Mouse (Mus musculus): ENCODE data around the gene Nudt14. TPM values are rescaled to one million over a fixed set of nuclear protein-coding genes. Genes with fewer than 3 reads are reported as not detected.

Gene Nudt14
- polyA plus RNA-seq, 1 experiment from 2014 or later, result 88.1 TPM

DNA sequence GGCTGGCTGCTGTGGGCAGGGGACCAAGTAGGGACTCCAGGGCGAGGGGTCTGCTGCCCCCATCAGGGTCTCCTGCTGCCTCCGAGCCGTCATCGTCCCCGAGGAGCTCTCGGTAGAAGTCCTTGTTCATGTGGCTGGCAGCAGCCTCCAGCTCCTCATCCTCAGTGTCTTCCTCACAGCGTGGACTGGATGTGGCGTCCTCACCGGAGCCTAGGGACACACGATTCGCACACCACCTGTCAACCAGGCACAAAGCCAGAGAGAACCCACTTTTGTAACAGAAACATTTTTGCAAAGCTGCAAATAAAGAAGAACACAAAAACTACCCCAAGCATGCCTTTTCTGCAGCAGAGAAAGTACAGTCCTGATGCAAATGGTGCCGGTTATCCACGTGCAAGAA is 23.9 kb upstream of the Nudt14 start:
- H3K9ac ChIP-seq, result no peak overlapping the region

DNA sequence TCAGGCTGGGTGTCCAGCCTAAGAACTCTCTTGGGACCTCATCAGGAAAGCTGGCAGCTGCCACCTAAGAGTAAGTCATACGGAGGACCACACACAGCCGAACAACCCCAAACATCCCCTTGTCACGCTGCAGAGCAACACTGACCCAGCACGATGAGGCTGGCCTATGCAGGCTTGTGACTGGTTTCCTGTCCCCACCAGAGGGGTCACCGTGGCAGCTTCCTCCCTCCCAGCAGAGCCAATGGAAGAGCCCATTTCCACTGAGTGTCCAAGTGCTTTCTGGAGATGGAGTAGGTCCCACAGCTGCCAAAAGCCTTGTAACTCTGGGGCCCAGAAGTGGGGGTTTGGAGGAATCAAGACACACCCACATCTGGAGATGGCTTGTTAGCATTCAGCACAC is 19.9 kb upstream of the Nudt14 start:
- 79% methylated on average over 5 of the region's 5 CpGs for WGBS
- Histone ChIP-seq H3K4me2 (no peak overlapping the region), H3K4me3 (replicated peaks) (no peak overlapping the region), H3K9ac (no peak overlapping the region), H3K27me3 (replicated peaks) (no peaks in the 10 kb centered on the region), H3K27ac (0 out of 2 replicates have a peak overlapping the region, but pooled peaks have one; percentile 14), H3K9me3 (no peaks in the 10 kb centered on the region), H3K36me3 (peaks cover 57% of the 10 kb centered on the region), H3K4me1 (no peaks in the 10 kb centered on the region; the same call in 1 of the 2 replicates)
- no peak for ATAC-seq (ENCODE audit: insufficient read depth, low FRiP score, low read depth)

More for the DNA sequence above, 23.9 kb upstream of the Nudt14 start:
- no peak overlapping the region for H3K4me3 ChIP-seq (replicated peaks)
- no peaks in the 10 kb centered on the region for H3K27me3 ChIP-seq (replicated peaks)
- no peak for ATAC-seq (ENCODE audit: insufficient read depth, low FRiP score, low read depth)
- H3K27ac ChIP-seq, result no peak overlapping the region
- H3K36me3 ChIP-seq, result peaks cover 81% of the 10 kb centered on the region
- H3K9me3 ChIP-seq, result no peaks in the 10 kb centered on the region
- 92% methylated on average over 13 of the region's 13 CpGs for WGBS
- H3K4me2 ChIP-seq, result no peak overlapping the region
- H3K4me1 ChIP-seq, result no peaks in the 10 kb centered on the region

DNA sequence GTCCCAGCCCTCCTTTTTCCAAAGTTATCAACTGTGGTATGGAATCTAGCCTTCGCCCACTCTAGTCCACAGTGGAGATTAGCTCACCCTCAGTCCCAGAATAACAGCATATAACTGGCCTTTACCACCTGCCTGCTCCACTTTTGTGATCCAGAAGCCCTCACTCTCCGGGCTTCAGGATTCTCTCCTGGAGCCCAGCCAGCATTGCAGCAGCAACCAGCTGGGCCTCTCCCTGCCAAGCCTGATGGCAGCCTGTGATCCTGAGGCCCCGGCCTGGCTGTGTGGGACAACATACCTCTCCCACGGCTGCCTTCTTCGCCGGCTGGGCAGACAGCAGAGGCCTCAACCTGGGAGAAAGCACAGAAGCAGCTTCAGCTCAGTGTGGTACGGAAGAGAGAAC is 19.5 kb upstream of the Nudt14 start:
- ATAC-seq (ENCODE audit: insufficient read depth, low FRiP score, low read depth), result no peak
- H3K27ac ChIP-seq, result 0 out of 2 replicates have a peak overlapping the region, but pooled peaks have one; percentile 14
- H3K4me3 ChIP-seq (replicated peaks), result no peak overlapping the region
- H3K4me2 ChIP-seq, result no peak overlapping the region
- WGBS, result 78% methylated on average over 7 of the region's 7 CpGs
- H3K27me3 ChIP-seq (replicated peaks), result no peaks in the 10 kb centered on the region
- peaks cover 57% of the 10 kb centered on the region for H3K36me3 ChIP-seq
- no peaks in the 10 kb centered on the region; the same call in 1 of the 2 replicates for H3K4me1 ChIP-seq
- H3K9me3 ChIP-seq, result no peaks in the 10 kb centered on the region
- H3K9ac ChIP-seq, result no peak overlapping the region

DNA sequence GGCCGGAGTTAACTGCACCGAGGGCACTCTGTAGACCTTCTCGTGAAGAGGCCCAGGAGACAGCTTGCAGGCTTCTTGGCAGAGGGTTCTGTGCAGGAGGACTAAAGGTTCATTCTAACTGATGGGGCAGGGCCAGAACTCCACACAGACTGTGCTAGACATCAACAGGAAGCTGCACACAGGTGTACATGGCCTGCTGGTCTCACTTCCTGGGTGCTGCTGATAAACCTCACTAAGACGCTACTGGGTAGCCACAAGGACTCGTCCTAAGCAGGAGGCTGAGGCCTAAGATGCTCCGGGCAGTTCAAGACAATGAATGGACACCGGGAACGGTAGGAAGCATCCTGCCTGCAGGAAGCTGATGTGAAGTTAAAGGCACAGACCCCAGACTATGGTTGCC is 17.5 kb upstream of the Nudt14 start:
- Histone ChIP-seq H3K9me3 (no peaks in the 10 kb centered on the region), H3K27me3 (replicated peaks) (no peaks in the 10 kb centered on the region), H3K4me3 (replicated peaks) (no peak overlapping the region), H3K27ac (no peak overlapping the region), H3K9ac (no peak overlapping the region), H3K36me3 (peaks cover 40% of the 10 kb centered on the region), H3K4me1 (no peaks in the 10 kb centered on the region; the same call in 1 of the 2 replicates), H3K4me2 (no peak overlapping the region)
- whole genome bisulfite sequencing, result 77% methylated on average over 8 of the region's 8 CpGs
- no peak for ATAC-seq (ENCODE audit: insufficient read depth, low FRiP score, low read depth)

- no peak overlapping the region for H3K4me3 ChIP-seq (replicated peaks)
- H3K4me2 ChIP-seq, result no peak overlapping the region
- no peaks in the 10 kb centered on the region for H3K9me3 ChIP-seq
- ATAC-seq (ENCODE audit: insufficient read depth, low FRiP score, low read depth), result no peak
- 31% methylated on average over 4 of the region's 4 CpGs for WGBS
- no peaks in the 10 kb centered on the region; the same call in 1 of the 2 replicates for H3K4me1 ChIP-seq
- no peaks in the 10 kb centered on the region for H3K27me3 ChIP-seq (replicated peaks)
- peaks cover 31% of the 10 kb centered on the region for H3K36me3 ChIP-seq
- H3K27ac ChIP-seq, result no peak overlapping the region
- no peak overlapping the region for H3K9ac ChIP-seq
Measured at GRCm38 (mm10) chr12:112958303-112958702, 16.4 kb upstream of the Nudt14 start.

- peaks cover 10% of the 10 kb centered on the region; the same call in 1 of the 2 replicates for H3K36me3 ChIP-seq
- H3K4me1 ChIP-seq, result peaks cover 8% of the 10 kb centered on the region
- H3K4me2 ChIP-seq, result no peak overlapping the region
- H3K9ac ChIP-seq, result no peak overlapping the region
- no peak overlapping the region for H3K4me3 ChIP-seq (replicated peaks)
- WGBS, result 40% methylated on average over 4 of the region's 4 CpGs
- peak; percentile 44; the same call in 1 of the 2 replicates for ATAC-seq (ENCODE audit: insufficient read depth, low FRiP score, low read depth)
- H3K27ac ChIP-seq, result no peak overlapping the region
- H3K27me3 ChIP-seq (replicated peaks), result no peaks in the 10 kb centered on the region
- no peaks in the 10 kb centered on the region for H3K9me3 ChIP-seq
Measured at GRCm38 (mm10) chr12:112955800-112956199, 13.9 kb upstream of the Nudt14 start.

DNA sequence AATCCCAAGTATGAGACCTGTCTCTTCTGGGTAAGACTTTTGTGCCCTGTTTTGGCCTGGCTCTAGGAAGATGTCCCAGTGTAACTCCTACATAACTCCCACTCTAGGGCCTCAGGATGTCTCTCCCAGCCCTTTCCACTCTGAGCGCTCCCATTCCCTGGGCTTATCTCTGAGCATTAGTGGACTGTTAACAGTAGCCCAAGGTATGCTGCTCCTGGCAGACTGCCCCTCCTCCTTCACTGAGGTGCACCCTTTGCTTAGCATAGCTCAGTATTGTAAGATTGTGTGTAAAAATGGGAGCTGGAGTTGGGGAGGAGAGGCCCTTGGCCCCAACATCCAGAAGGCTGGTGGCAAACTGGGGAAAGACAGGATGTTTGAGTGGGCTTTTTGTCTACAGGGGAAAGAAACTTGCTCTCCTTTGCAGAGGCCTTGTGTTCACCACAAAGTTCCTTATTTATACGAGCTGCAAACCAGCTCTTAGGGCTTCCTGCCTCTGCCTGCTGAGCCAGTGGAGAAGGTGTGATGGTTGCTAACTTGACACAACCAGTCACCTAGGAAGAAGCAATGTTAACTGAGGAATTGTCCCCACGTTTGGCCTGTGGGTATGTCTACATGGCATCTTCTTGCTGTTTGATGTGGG is 11.1 kb upstream of the Nudt14 start:
- Histone ChIP-seq H3K4me3 (replicated peaks) (no peak overlapping the region), H3K36me3 (no peaks in the 10 kb centered on the region), H3K9me3 (no peaks in the 10 kb centered on the region), H3K27ac (no peak overlapping the region), H3K9ac (no peak overlapping the region), H3K4me1 (peaks cover 17% of the 10 kb centered on the region; the same call in 1 of the 2 replicates), H3K27me3 (replicated peaks) (no peaks in the 10 kb centered on the region), H3K4me2 (no peak overlapping the region)
- WGBS, result 63% methylated on average over 3 of the region's 3 CpGs
- no peak for ATAC-seq (ENCODE audit: insufficient read depth, low FRiP score, low read depth)

DNA sequence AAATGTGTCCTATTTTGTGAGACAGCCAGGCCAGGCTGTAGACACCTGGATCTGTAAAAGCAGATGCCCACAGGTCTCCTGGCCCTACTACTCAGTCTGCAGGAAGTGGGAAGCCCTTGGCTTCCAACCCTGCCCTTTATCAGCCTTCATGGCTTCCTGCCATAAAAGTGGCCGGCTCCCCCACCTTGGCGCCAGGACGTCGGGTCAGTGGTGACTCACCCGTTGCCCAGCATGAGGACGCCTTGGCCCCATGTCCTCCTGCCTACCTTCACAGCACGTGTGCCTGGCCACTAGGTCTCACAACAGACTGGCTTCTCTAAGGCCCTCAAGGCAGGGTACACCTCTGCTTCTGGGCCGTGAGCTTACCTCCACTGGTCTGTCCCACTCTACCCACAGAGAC is 10.5 kb upstream of the Nudt14 start:
- no peak overlapping the region for H3K27ac ChIP-seq

DNA sequence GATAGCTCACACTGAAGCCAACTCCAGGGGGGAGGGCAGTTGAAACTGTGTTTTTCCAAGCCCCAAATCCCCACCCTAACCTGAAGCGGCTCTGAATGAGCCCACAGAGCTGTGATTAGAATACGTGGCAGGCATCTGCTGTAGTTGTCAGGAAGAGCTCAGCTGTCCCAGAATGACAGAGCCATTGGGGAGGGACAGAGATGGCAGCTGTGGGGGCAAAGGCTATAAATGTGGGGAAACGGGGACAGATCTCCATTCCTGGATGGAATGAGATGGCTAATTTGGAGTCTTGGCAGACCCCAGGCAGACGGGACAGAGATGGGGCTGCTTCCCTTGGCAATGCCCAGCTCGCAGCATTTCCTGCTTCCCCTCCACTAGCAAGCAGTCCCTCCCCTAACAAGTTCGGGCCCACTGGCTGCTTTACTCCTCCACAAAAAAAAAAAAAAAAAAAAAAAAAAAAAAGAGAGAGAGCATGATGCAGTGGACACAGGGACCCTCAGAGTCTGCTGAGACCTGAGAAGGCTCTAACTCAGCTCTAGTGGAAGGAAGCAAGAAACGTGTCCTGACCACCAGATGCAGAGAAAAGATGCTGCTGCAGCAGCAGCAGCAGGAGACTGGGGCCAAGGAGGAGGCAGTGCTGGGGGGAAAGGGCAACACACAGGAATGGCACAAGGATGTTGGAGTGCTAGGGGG is 9.4 kb upstream of the Nudt14 start:
- Histone ChIP-seq H3K9ac (no peak overlapping the region), H3K4me1 (peaks cover 17% of the 10 kb centered on the region; the same call in 1 of the 2 replicates), H3K27me3 (replicated peaks) (no peaks in the 10 kb centered on the region), H3K4me2 (peak overlapping the region; percentile 88; the same call in 1 of the 2 replicates), H3K9me3 (no peaks in the 10 kb centered on the region), H3K4me3 (replicated peaks) (peak overlapping the region; percentile 58; the same call in 1 of the 2 replicates), H3K27ac (peak overlapping the region; percentile 78; the same call in 1 of the 2 replicates), H3K36me3 (no peaks in the 10 kb centered on the region)
- 26% methylated on average over 7 of the region's 7 CpGs for WGBS
- no peak for ATAC-seq (ENCODE audit: insufficient read depth, low FRiP score, low read depth)

More for the DNA sequence above, 10.5 kb upstream of the Nudt14 start:
- H3K4me2 ChIP-seq, result no peak overlapping the region
- no peaks in the 10 kb centered on the region for H3K27me3 ChIP-seq (replicated peaks)
- H3K9me3 ChIP-seq, result no peaks in the 10 kb centered on the region
- H3K36me3 ChIP-seq, result no peaks in the 10 kb centered on the region
- WGBS, result 49% methylated on average over 8 of the region's 8 CpGs
- H3K4me1 ChIP-seq, result peaks cover 17% of the 10 kb centered on the region; the same call in 1 of the 2 replicates
- H3K9ac ChIP-seq, result no peak overlapping the region
- no peak for ATAC-seq (ENCODE audit: insufficient read depth, low FRiP score, low read depth)
- H3K4me3 ChIP-seq (replicated peaks), result no peak overlapping the region

DNA sequence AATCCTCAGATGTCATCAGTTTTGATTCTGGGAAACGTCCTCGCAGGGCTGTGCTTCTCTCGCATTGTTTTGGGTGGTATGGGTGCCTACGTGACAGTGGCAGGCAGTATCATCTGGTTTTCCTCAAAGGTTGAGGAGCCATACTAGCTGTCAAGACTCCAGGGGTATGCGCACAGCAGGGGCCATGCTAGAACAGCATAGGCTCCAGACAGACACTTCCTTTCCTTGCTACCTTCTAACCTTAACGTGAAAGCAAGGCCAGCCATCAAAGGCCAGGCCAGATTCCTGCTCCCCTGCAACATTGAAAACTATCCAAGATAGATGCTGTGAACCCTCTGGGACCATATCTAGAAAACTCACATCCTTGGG is 8.8 kb upstream of the Nudt14 start:
- 4% methylated on average over 6 of the region's 6 CpGs for WGBS
- peak overlapping the region; percentile 78; the same call in 1 of the 2 replicates for H3K27ac ChIP-seq
- no peaks in the 10 kb centered on the region for H3K27me3 ChIP-seq (replicated peaks)
- ATAC-seq (ENCODE audit: insufficient read depth, low FRiP score, low read depth), result no peak
- peak overlapping the region; percentile 88 for H3K4me2 ChIP-seq
- peak overlapping the region; percentile 58 for H3K4me3 ChIP-seq (replicated peaks)
- H3K4me1 ChIP-seq, result peaks cover 17% of the 10 kb centered on the region; the same call in 1 of the 2 replicates
- H3K9ac ChIP-seq, result no peak overlapping the region
- H3K9me3 ChIP-seq, result no peaks in the 10 kb centered on the region
- H3K36me3 ChIP-seq, result no peaks in the 10 kb centered on the region

DNA sequence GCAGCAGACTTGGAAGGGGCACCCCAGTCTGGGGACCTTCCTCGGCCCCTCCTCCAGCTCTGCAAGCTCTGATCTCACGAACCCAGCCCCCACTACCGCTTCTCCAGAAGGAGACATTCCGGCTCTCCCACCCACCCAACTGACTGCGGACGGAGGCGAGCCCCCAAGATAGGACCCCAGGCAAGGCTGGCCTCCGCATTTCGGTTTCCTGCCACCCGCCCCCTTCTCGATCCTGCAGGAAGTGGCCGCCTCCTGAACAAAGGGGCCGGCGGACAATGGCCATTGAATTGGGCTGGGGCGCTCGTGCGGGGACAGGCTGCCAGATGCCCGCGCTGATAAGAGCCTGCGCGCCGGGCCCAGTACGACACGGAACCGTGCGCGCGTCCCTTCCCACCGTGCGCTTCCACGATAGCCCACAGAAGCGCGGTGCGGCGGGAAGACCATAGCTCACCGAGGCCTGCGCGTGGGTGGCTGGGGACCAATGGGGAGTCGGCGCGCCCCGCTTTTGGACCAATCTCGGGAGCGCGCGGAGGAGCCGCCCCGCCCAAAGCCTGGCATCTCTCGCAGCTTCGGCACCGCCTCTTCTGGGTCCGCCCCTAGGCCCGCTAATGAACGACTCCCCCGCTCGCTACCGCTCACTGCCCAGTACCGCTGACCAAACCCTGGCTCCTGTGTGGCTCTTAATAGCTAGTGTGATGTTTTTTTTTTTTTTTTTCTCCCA is 8.3 kb upstream of the Nudt14 start:
- Histone ChIP-seq H3K4me1 (peaks cover 17% of the 10 kb centered on the region; the same call in 1 of the 2 replicates), H3K9me3 (no peaks in the 10 kb centered on the region), H3K9ac (peak overlapping the region; percentile 48; the same call in 1 of the 2 replicates), H3K27me3 (replicated peaks) (no peaks in the 10 kb centered on the region), H3K27ac (peak overlapping the region; percentile 78), H3K4me2 (peak overlapping the region; percentile 88), H3K4me3 (replicated peaks) (peak overlapping the region; percentile 58), H3K36me3 (no peaks in the 10 kb centered on the region)
- peak; percentile 81 for ATAC-seq (ENCODE audit: insufficient read depth, low FRiP score, low read depth)
- WGBS, result under 1% methylated on average over 58 of the region's 58 CpGs
